Mouse (Mus musculus) neural tube, embryonic 15.5 days (tissue): ENCODE data around the gene Ppargc1a. TPM values are rescaled to one million over a fixed set of nuclear protein-coding genes. Genes with fewer than 3 reads are reported as not detected.

Experiments
- ATAC-seq: fragments of 200-750 bp; cut with Nextera tagmentation; 2 replicates; pipeline ENCODE4 v1.8.0; 2017; ENCODE audit warnings: mild to moderate bottlenecking, moderate TSS enrichment, moderate library complexity; ENCODE audit not compliant: low FRiP score
- H3K27ac ChIP-seq: fragments of 300-500 bp; sonication (generic); replicated peaks from 2 replicates; pipeline ENCODE4 v1.5.1; 2015; ENCODE audit warnings: mild to moderate bottlenecking, inconsistent platforms
- H3K27me3 ChIP-seq: fragments of 300-500 bp; sonication (generic); replicated peaks from 2 replicates; pipeline ENCODE4 v1.6.1; 2015; ENCODE audit warnings: inconsistent platforms
- H3K36me3 ChIP-seq: fragments of 300-500 bp; sonication (generic); 2 replicates; pipeline ENCODE4 v1.6.1; 2015; ENCODE audit warnings: inconsistent platforms
- H3K4me1 ChIP-seq: fragments of 300-500 bp; sonication (generic); 2 replicates; pipeline ENCODE4 v1.6.1; 2015; ENCODE audit warnings: inconsistent platforms
- H3K4me2 ChIP-seq: fragments of 300-500 bp; sonication (generic); 2 replicates; pipeline ENCODE4 v1.6.1; 2015; ENCODE audit warnings: inconsistent platforms, mild to moderate bottlenecking, moderate library complexity
- H3K4me3 ChIP-seq: fragments of 300-500 bp; sonication (generic); replicated peaks from 2 replicates; pipeline ENCODE4 v1.5.1; 2015; ENCODE audit warnings: mild to moderate bottlenecking, inconsistent platforms
- H3K9ac ChIP-seq: fragments of 300-500 bp; sonication (generic); replicated peaks from 2 replicates; pipeline ENCODE4 v1.6.1; 2015; ENCODE audit warnings: mild to moderate bottlenecking, inconsistent platforms
- H3K9me3 ChIP-seq: fragments of 300-500 bp; sonication (generic); replicated peaks from 2 replicates; pipeline ENCODE4 v1.6.1; 2016; ENCODE audit warnings: inconsistent platforms
- WGBS: fragments of 180-500 bp; shearing (Covaris S2); methylation state at CpG from one replicate; pipeline ENCODE4 v1.1.7; 2015; ENCODE audit warnings: mixed read lengths; 5-methylcytosine and 5-hydroxymethylcytosine counted together
- polyA plus RNA-seq: library from polyadenylated mRNA; unstranded; fragments of >200 nt; fragmentation: Nextera tagmentation; extraction: Ambion mirVana; gene quantifications from 2 replicates; pipeline ENCODE4 v1.2.1, GENCODE M21; 2015

Ppargc1a gene
- polyA plus RNA-seq, 1 experiment from 2014 or later = 19.7 TPM

DNA sequence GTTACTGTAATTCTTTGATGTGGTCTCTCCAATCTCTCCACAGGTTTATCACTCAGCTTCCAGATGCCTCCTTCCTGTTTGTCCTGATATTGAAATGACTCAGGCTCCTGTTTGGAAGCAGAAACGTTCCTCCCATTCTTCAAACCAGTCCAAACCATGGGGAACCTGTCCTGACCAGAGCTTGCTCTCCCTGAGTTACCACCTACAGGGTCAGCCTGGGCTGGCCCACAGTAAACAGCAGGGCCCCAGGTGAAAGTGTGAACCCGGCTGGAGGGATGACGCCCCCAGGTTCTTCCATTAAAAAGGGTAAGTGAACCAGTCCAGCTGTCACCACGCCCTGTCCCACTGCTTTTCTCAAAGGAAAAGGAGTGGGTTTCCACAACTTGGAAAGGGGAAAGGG is 15.5 kb upstream of the Ppargc1a start:
- Histone ChIP-seq H3K36me3 (no peaks in the 10 kb centered on the region), H3K9me3 (no peaks in the 10 kb centered on the region), H3K4me3 (no peak overlapping the region), H3K4me1 (peaks cover 5% of the 10 kb centered on the region; the same call in 1 of the 2 replicates), H3K27ac (no peak overlapping the region), H3K4me2 (no peak overlapping the region), H3K27me3 (no peaks in the 10 kb centered on the region), H3K9ac (no peak overlapping the region)
- WGBS = 56% methylated on average over 4 of the region's 4 CpGs
- ATAC-seq = no peak

DNA sequence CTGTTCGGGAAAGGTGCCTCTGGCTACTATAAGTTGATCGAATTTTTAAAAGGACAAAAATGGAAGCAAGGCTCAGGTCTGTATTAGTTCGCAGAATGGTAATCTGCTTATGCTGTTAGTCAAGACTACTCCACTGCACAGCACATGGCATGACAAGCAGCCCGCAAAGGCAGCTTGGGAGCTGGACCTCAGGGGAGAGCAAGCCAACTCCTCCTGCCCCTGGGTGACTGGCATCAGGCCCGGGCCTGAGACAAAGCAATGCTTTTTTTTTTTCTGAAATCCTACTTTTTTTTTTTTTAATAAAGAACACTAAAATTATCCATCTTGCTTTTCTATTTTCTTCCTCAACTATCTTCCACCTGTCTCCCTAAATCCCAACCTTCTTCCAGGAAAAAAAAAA is 15.1 kb upstream of the Ppargc1a start:
- ATAC-seq = no peak
- Histone ChIP-seq H3K9ac (no peak overlapping the region), H3K36me3 (no peaks in the 10 kb centered on the region), H3K4me2 (no peak overlapping the region), H3K9me3 (no peaks in the 10 kb centered on the region), H3K4me1 (peaks cover 5% of the 10 kb centered on the region; the same call in 1 of the 2 replicates), H3K27ac (no peak overlapping the region), H3K27me3 (no peaks in the 10 kb centered on the region), H3K4me3 (no peak overlapping the region)
- 74% methylated on average over 5 of the region's 5 CpGs for WGBS

DNA sequence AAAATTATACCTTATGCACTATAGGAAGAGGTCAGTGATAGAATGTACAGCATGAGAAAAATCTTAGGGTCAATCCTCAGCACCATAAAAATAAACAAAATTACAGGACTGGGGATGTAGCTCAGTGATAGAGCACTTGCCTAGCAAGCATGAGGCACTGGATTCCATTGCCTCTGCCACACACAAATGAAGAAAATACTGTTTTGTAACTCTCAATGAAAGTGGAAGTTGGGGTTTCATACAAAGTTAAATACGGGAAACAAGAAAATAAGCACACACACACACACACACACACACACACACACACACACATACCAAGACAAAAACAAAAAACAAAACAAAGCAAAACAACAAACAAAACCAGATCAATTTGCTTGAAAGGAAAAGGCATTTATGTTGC is 10.1 kb upstream of the Ppargc1a start:
- Histone ChIP-seq H3K4me2 (no peak overlapping the region), H3K27ac (no peak overlapping the region), H3K9me3 (no peaks in the 10 kb centered on the region), H3K36me3 (no peaks in the 10 kb centered on the region), H3K4me3 (no peak overlapping the region), H3K4me1 (no peaks in the 10 kb centered on the region), H3K9ac (no peak overlapping the region), H3K27me3 (no peaks in the 10 kb centered on the region)
- no peak for ATAC-seq
- 90% methylated on average over 1 of the region's 1 CpGs for WGBS

DNA sequence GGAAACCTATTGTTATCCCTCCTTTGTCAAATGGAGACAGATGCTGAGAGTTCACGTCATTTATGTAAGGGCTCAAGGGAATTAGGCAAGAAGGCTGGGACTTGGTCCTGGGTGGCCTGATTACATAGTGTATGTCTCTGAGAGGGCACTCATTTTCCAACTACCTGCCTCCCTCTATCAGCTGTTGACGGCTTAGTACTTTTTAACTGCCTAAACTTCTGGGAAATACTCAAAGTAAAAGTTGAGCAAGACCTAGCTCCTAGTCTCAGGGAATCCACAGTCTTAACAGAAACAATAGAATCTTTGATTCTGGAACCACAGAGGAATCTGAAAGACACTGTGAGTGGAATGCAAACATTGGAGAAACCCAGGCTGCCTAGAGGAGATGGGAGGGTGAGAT is 6.2 kb upstream of the Ppargc1a start:
- no peak for ATAC-seq
- H3K4me1 ChIP-seq = no peaks in the 10 kb centered on the region
- H3K27ac ChIP-seq = no peak overlapping the region
- H3K9me3 ChIP-seq = no peaks in the 10 kb centered on the region
- no peak overlapping the region for H3K9ac ChIP-seq
- no peaks in the 10 kb centered on the region for H3K36me3 ChIP-seq
- H3K27me3 ChIP-seq = no peaks in the 10 kb centered on the region
- no peak overlapping the region for H3K4me3 ChIP-seq
- 46% methylated on average over 2 of the region's 2 CpGs for WGBS
- H3K4me2 ChIP-seq = no peak overlapping the region

DNA sequence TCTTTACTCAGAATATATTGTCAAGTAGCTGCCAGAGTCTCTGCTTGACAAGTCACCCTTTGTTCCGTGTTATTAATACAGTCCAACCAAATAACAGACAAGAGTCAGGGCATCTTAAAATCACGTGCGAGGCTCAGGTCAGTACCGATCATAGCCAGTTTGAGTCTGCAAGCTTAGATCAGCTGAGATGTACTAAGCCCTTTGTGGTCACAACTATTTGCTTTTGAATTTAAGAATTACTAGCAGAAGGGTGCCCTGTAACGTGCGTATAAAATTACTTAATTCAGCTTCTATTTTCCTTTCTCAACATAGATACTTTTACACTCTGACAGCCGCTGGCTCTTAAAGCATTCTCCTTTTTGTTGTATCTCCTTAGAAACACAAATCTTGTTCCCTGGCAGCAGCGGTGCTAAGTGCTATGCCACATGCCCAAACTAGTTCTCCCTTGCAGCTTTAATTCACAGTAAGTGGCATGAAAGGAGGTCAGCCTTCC is 718 bp upstream of the Ppargc1a start:
- no peak overlapping the region for H3K27ac ChIP-seq
- H3K4me3 ChIP-seq = no peak overlapping the region
- no peaks in the 10 kb centered on the region for H3K27me3 ChIP-seq
- 26% methylated on average over 8 of the region's 8 CpGs for WGBS
- H3K36me3 ChIP-seq = no peaks in the 10 kb centered on the region
- peaks cover 12% of the 10 kb centered on the region for H3K4me1 ChIP-seq
- no peaks in the 10 kb centered on the region for H3K9me3 ChIP-seq
- no peak for ATAC-seq
- H3K9ac ChIP-seq = no peak overlapping the region
- H3K4me2 ChIP-seq = peak overlapping the region; percentile 11; the same call in 1 of the 2 replicates

DNA sequence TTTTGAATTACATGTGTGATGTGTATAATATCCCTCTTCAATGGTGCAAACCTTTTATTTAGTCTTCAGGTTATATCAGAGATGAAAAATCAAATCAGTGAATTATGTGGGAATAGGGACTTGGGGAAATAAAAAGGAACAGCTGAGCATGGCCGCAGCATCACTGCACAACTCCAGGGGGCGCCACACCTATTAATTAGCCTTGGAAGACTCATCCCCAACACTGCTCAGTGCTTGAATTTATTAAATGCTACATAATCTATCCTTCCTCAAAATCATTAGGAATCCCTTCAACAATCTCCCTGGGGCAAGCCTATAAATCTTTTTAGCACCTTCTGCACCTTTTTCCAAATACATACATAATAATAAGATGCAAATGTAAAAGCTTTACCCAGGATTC is 1.9 kb downstream of the Ppargc1a start:
- no peak overlapping the region for H3K27ac ChIP-seq
- H3K36me3 ChIP-seq = no peaks in the 10 kb centered on the region
- ATAC-seq = no peak
- H3K27me3 ChIP-seq = no peaks in the 10 kb centered on the region; the same call in 1 of the 2 replicates
- no peaks in the 10 kb centered on the region for H3K9me3 ChIP-seq
- no peak overlapping the region for H3K9ac ChIP-seq
- no peak overlapping the region for H3K4me2 ChIP-seq
- no peak overlapping the region for H3K4me3 ChIP-seq
- 65% methylated on average over 2 of the region's 2 CpGs for WGBS
- peaks cover 12% of the 10 kb centered on the region for H3K4me1 ChIP-seq

DNA sequence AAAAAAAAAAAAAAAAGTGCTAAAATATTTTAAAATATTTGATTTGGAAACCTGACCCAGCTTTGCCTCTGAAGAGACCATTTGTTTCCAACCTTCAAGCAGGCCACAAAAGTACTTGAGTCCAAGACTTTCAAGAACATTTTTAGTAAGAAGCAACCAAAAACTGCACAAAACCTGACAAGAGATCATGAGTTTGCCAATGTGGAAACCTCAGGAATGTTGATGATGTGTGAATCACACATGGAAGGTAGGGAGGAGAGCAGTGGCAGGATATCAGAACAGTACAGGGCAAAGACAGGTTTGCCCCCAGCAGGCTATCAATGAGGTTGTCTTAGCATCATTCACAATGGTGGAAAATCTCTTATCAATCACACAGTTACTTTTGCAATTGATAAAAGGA is 2.5 kb downstream of the Ppargc1a start:
- no peak for ATAC-seq
- H3K4me2 ChIP-seq = no peak overlapping the region
- no peak overlapping the region for H3K4me3 ChIP-seq
- H3K9me3 ChIP-seq = no peaks in the 10 kb centered on the region
- H3K4me1 ChIP-seq = peaks cover 12% of the 10 kb centered on the region
- H3K9ac ChIP-seq = no peak overlapping the region
- no peaks in the 10 kb centered on the region; the same call in 1 of the 2 replicates for H3K27me3 ChIP-seq
- H3K36me3 ChIP-seq = no peaks in the 10 kb centered on the region
- H3K27ac ChIP-seq = no peak overlapping the region

DNA sequence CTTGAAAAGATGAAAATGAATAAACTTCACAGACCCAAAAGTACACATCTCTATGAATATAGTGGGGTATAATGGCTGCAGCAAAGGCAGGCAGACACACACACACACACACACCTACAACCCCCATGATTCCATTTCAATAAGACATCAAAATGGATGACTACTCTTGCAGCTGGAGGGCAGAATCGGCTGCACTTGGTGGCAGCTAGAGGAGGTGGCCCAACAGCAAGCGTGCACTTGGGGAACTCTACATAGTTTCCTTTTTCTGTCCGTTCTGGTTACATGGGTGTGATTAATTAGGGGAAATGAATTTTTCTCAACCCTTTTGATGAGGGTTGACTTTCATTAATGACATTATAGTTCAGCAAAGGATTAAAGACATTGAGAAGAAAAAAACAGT is 4.0 kb downstream of the Ppargc1a start:
- ATAC-seq = no peak
- Histone ChIP-seq H3K27me3 (no peaks in the 10 kb centered on the region; the same call in 1 of the 2 replicates), H3K9me3 (no peaks in the 10 kb centered on the region), H3K36me3 (no peaks in the 10 kb centered on the region), H3K27ac (no peak overlapping the region), H3K9ac (no peak overlapping the region), H3K4me1 (peaks cover 12% of the 10 kb centered on the region), H3K4me2 (no peak overlapping the region), H3K4me3 (no peak overlapping the region)
- 84% methylated on average over 3 of the region's 3 CpGs for WGBS

DNA sequence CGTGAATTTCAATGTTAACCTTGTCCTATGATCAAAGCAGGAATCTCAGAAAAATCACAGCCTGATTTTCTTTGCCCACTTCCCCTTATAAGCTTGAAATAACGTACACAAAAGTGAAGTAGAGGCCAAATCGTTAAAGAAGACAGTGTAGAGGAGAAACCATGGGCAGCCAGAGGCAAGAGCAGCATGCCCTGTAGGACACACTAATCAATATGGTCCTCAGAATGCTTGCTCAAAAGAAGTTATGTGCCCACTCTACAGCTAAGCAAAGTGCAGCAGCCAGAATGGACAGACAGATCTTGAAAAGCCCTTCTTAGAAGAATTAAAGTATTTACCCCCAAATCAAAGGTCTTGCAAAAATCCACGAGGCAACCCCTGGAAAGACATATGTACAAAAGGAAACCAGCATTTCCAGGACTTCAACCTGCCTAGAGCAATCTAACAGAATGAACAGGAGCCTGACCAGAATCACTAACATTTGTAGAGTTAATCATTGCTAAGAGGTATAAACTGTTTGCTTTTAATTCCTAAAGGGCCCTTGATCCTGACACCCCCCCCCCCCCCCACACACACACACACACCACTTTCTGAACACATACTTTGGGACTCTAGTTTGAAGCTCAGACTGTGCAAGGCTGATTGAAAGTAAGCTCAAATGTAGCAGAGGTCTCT is 9.8 kb downstream of the Ppargc1a start:
- no peak overlapping the region for H3K9ac ChIP-seq
- peaks cover 14% of the 10 kb centered on the region for H3K4me1 ChIP-seq
- H3K4me2 ChIP-seq = no peak overlapping the region
- no peak for ATAC-seq
- no peak overlapping the region for H3K4me3 ChIP-seq
- H3K9me3 ChIP-seq = no peaks in the 10 kb centered on the region
- no peaks in the 10 kb centered on the region for H3K36me3 ChIP-seq
- WGBS = 76% methylated on average over 4 of the region's 4 CpGs
- no peak overlapping the region for H3K27ac ChIP-seq
- H3K27me3 ChIP-seq = no peaks in the 10 kb centered on the region; the same call in 1 of the 2 replicates

DNA sequence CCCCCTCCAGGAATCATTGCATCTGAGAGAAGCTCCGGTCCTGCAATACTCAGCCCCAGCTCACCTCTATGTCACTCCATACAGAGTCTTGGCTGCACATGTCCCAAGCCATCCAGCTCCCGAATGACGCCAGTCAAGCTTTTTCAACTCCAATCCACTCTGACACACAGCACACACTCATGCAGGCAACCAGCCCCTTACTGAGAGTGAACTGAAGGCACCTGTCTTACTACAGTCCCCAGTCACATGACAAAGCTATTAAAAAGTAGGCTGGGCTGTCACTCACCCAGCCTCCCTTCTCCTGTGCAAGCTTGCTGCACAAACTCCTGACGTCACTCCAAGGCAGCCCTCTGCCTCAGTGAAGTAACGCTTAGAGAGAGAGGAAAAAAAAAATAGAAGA is 13.9 kb downstream of the Ppargc1a start:
- peak overlapping the region; percentile 23 for H3K9ac ChIP-seq
- H3K4me1 ChIP-seq = peaks cover 24% of the 10 kb centered on the region
- peak; percentile 57; the same call in 1 of the 2 replicates for ATAC-seq
- H3K27ac ChIP-seq = peak overlapping the region; percentile 75; the same call in 1 of the 2 replicates
- peak overlapping the region; percentile 76 for H3K4me2 ChIP-seq
- under 1% methylated on average over 5 of the region's 5 CpGs for whole genome bisulfite sequencing
- no peaks in the 10 kb centered on the region; the same call in 1 of the 2 replicates for H3K27me3 ChIP-seq
- no peaks in the 10 kb centered on the region for H3K9me3 ChIP-seq
- H3K36me3 ChIP-seq = no peaks in the 10 kb centered on the region
- peak overlapping the region; percentile 47 for H3K4me3 ChIP-seq

DNA sequence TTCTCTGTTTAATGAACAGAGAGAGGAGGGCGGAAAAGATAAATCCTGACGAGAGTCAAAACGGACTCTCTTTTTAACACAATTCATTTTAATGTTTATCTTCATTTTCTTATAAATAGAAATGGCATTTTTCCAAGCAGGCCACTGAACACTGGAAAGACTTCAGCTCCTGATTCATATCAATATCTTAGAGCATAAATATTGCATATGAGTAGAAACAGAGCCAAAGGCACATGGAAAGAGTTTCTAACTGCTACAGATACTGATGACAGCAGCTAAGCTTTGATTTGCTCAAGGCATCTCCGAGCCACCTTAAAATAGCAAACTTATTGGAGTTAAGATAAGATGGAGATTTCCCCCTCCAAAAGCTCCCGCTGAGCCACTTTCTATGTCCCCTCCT is 14.3 kb downstream of the Ppargc1a start:
- Histone ChIP-seq H3K9ac (peak overlapping the region; percentile 47), H3K27ac (peak overlapping the region; percentile 75)
- no peak for ATAC-seq

DNA sequence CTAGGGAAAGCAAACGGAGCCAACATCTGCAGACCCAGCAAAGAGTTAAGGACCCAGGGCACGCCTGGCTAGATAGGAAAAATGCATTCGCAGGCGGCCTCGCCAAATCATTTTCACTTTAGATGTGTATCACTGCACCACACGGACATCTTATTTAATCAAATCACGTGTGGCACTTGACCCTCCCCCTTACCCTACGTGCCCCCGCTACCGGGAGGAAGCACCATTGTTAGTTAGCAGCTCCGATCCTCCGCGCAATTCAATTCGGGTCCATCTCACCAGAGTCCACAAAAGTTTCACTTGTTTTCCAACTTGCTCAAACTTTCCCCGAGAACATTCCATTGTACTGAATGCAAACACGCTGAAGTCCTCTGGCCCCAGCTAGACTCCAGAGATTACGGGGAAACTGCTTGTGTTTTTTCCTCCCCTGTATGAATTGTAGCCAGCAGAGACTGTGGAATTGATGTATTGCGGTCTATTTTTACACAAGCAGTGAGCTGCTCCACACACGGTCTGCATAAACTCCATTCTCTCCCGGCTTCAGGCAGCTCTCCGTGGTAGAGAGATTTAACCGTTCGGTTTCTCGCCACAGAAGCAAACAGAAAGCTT is 14.9 kb downstream of the Ppargc1a start:
- peak overlapping the region; percentile 47 for H3K9ac ChIP-seq
- H3K4me1 ChIP-seq = peaks cover 24% of the 10 kb centered on the region
- under 1% methylated on average over 24 of the region's 24 CpGs for WGBS
- peak overlapping the region; percentile 75 for H3K27ac ChIP-seq
- peak; percentile 77 for ATAC-seq
- no peaks in the 10 kb centered on the region for H3K36me3 ChIP-seq
- peak overlapping the region; percentile 76 for H3K4me2 ChIP-seq
- H3K4me3 ChIP-seq = peak overlapping the region; percentile 47
- H3K9me3 ChIP-seq = no peaks in the 10 kb centered on the region
- no peaks in the 10 kb centered on the region; the same call in 1 of the 2 replicates for H3K27me3 ChIP-seq

More for the DNA sequence above, 14.3 kb downstream of the Ppargc1a start:
- Histone ChIP-seq H3K4me2 (peak overlapping the region; percentile 76), H3K27me3 (no peaks in the 10 kb centered on the region; the same call in 1 of the 2 replicates), H3K4me3 (peak overlapping the region; percentile 47), H3K4me1 (peaks cover 24% of the 10 kb centered on the region), H3K9me3 (no peaks in the 10 kb centered on the region), H3K36me3 (no peaks in the 10 kb centered on the region)
- 6% methylated on average over 5 of the region's 5 CpGs for WGBS
